Mouse (Mus musculus): ENCODE measurements at regions not wholly inside any gene's neighbourhood (a gene's known extent, or its start where the extent isn't known, plus 50 kb on each side); places are given as distances from the start of the nearest gene placed in this dataset.

DNA sequence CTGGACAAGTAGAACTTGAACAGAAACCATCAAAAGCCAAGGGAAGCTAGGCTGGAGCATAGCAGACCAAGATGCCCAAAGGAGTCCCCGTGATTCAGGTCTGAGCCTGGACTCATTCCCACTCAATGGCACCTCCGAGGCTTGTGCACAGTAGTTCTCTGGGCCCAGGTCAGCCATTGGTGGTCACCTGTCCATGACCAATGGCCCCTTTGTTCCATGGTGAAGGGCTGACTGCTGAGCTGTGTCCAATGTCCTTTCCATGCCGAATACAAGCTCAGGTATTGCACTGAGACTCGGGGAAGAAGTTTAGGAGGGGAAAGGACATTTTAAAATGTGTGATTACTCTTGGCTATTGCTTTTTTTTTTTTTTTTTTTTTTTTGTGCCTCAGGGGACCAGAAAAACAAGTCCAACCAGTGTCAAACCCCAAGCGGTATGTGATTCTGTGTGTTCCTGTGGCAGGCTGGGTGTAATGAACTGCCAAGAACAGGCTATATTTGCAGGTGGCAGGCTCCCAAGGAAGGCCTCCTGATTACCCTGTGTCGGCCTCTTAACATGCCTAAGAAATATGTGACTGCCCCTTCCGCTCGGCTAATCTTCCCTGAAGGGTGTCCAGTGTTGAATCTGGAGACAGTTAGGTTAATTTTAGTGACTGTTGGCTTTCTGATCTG, 69.4 kb downstream of the Enc1 start:
- DNase-seq (ENCODE audit: low spot score in 2 of 2): no peak

DNA sequence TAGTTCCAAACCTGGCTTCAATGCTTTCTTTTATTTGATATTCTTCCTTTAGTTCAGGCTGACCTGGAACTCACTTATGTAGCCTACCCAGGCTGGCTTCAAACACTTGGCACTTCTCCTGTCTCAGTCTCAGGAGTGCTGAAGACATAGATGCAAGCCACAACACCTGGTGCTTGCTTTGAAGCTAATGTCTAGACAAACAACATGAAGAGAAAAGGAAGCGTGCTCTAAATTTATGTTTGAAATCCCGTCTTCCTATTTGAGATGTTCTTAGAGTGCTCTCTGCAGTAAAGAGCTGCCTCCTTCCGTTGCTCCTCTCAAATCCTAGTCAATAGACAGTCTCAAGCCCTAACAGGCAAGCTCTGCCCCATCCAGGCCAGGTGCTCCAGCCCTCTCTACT, 68.5 kb downstream of the Enc1 start:
- no peak for DNase-seq (ENCODE audit: low spot score in 2 of 2)

DNA sequence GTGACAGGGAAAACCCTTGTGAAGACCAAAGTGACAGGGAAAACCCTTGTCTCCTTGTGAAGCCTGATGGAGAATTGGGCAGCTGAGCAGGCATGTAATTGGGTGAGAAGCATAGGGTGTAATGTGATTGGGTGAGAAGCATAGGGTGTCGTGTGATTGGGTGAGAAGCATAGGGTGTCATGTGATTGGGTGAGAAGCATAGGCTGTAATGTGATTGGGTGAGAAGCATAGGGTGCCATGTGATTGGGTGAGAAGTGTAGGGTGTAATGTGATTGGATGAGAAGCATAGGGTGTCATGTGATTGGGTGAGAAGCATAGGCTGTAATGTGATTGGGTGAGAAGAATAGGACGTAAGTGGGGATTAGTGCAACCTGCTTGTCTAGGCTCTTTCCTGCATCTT, 67.5 kb downstream of the Enc1 start:
- DNase-seq (ENCODE audit: low spot score in 2 of 2): no peak
